Mouse (Mus musculus): ENCODE results near the gene Gmnc.

Gmnc gene

GRCm38 (mm10) chr16:26991477-26992300 lies at the start of gene Gmnc:
Gene Gmnc (minus strand): TSS chr16:26991652.
- no peak for DNase-seq

- DNase-seq = no peak
Observed at GRCm38 (mm10) chr16:27027281-27027680, 35.8 kb upstream of the Gmnc start.

GRCm38 (mm10) chr16:27026226-27026625 lies 34.8 kb upstream of the Gmnc start:
- DNase-seq = no peak

GRCm38 (mm10) chr16:27022746-27023145 lies 31.3 kb upstream of the Gmnc start:
- no peak for DNase-seq

- DNase-seq = no peak
Observed at GRCm38 (mm10) chr16:27017309-27017708, 25.9 kb upstream of the Gmnc start.

- DNase-seq = no peak
Observed at GRCm38 (mm10) chr16:27002714-27003113, 11.3 kb upstream of the Gmnc start.

GRCm38 (mm10) chr16:26999563-26999962 lies 8.1 kb upstream of the Gmnc start:
- DNase-seq = no peak

GRCm38 (mm10) chr16:26989415-26990315 lies 1.8 kb downstream of the Gmnc start:
- no peak for DNase-seq

- no peak for DNase-seq
Observed at GRCm38 (mm10) chr16:26988188-26988587, 3.3 kb downstream of the Gmnc start.

- peak in 1 of 2 experiments; percentile 22 for DNase-seq
Observed at GRCm38 (mm10) chr16:26985796-26986195, 5.7 kb downstream of the Gmnc start.

GRCm38 (mm10) chr16:26982112-26982511 lies 9.3 kb downstream of the Gmnc start:
- DNase-seq = peak in 1 of 2 experiments; percentile 5

- peak; percentile 17 to 56 for DNase-seq
Observed at GRCm38 (mm10) chr16:26967967-26968366, 23.5 kb downstream of the Gmnc start.

- peak; percentile 17 to 23 for DNase-seq
Observed at GRCm38 (mm10) chr16:26966830-26967229, 24.6 kb downstream of the Gmnc start.

- no peak for DNase-seq
Observed at GRCm38 (mm10) chr16:26961971-26962370, 29.5 kb downstream of the Gmnc start.

- no peak for DNase-seq
Observed at GRCm38 (mm10) chr16:26951601-26952000, 39.9 kb downstream of the Gmnc start.

GRCm38 (mm10) chr16:26950209-26950608 lies 41.2 kb downstream of the Gmnc start:
- peak in 1 of 2 experiments; percentile 29 for DNase-seq

- no peak for DNase-seq
Observed at GRCm38 (mm10) chr16:26903968-26904367, 87.5 kb downstream of the Gmnc start.

GRCm38 (mm10) chr16:26901471-26901870 lies 90.0 kb downstream of the Gmnc start:
- DNase-seq = peak in 1 of 2 experiments; percentile 1

GRCm38 (mm10) chr16:26886337-26886736 lies 105.1 kb downstream of the Gmnc start:
- DNase-seq = no peak

- DNase-seq = no peak
Observed at GRCm38 (mm10) chr16:26876885-26877284, 114.6 kb downstream of the Gmnc start.

Data from kidney, postnatal 36 days (tissue).